Mouse (Mus musculus) heart, embryonic 16.5 days (tissue): Measurements from ENCODE around the gene Nup160. TPM values are rescaled to one million over a fixed set of nuclear protein-coding genes. Genes with fewer than 3 reads are reported as not detected.

ENCODE experiments used
- polyA plus RNA-seq: library from polyadenylated mRNA; unstranded; fragments of >200 nt; fragmentation: Nextera tagmentation; extraction: Ambion mirVana; gene quantifications from 2 replicates; pipeline ENCODE4 v1.2.1, GENCODE M21; 2015

The Nup160 gene
- polyA plus RNA-seq, 1 experiment from 2014 or later: 26.3 TPM

Other genes starting within 250 kb of the Nup160 start
- gene Ptprj, start 96.6 kb upstream of the Nup160 start, polyA plus RNA-seq: 1.0 and 1.1 TPM in 2 replicates
- gene Fnbp4, start 68.2 kb downstream of the Nup160 start, polyA plus RNA-seq: 50.2 and 54.1 TPM in 2 replicates
- 1.6 and 1.9 TPM in 2 replicates for gene Agbl2, start 105.5 kb downstream of the Nup160 start, polyA plus RNA-seq
- gene Mtch2, start 169.9 kb downstream of the Nup160 start, polyA plus RNA-seq: 259 and 270 TPM in 2 replicates
- 10.8 and 11.2 TPM in 2 replicates for gene C1qtnf4, start 208.6 kb downstream of the Nup160 start, polyA plus RNA-seq
- gene Kbtbd4, start 227.5 kb downstream of the Nup160 start, polyA plus RNA-seq: 27.8 and 29.1 TPM in 2 replicates
- 414 and 420 TPM in 2 replicates for gene Ndufs3, start 227.6 kb downstream of the Nup160 start, polyA plus RNA-seq